Mouse (Mus musculus): ENCODE measurements at regions not wholly inside any gene's neighbourhood (a gene's known extent, or its start where the extent isn't known, plus 50 kb on each side); places are given as distances from the start of the nearest gene placed in this dataset.

GRCm38 (mm10) chr1:161712283-161712682, 76.0 kb downstream of the Fasl start:
- H3K4me2 ChIP-seq (replicated peaks; ENCODE audit: low read depth) = no peak overlapping the region
- no peak for ATAC-seq (ENCODE audit: low FRiP score, low TSS enrichment)
- H3K27ac ChIP-seq (replicated peaks) = no peak overlapping the region
- no peak overlapping the region for H3K4me3 ChIP-seq (ENCODE audit: low read depth, low read length)
- H3K4me1 ChIP-seq (replicated peaks; ENCODE audit: control insufficient read depth, insufficient read depth) = no peaks in the 10 kb centered on the region
- WGBS = 18% methylated on average over 3 of the region's 3 CpGs
- H3K9ac ChIP-seq (ENCODE audit: low read length) = no peak overlapping the region
- no peaks in the 10 kb centered on the region for H3K27me3 ChIP-seq (ENCODE audit: control insufficient read depth, insufficient read depth, low read length)
- no peak for DNase-seq (ENCODE audit: low spot score)
- no peaks in the 10 kb centered on the region for H3K36me3 ChIP-seq (ENCODE audit: control insufficient read depth, insufficient read depth, low read length)
- no peaks in the 10 kb centered on the region for H3K9me3 ChIP-seq (ENCODE audit: control insufficient read depth, low read length)
- TF ChIP-seq CTCF (IDR thresholded peaks at IDR 0.05; ENCODE audit: low read depth) (no peak), EP300 (optimal IDR thresholded peaks at IDR 0.05) (no peak)

GRCm38 (mm10) chr1:161707049-161707448, 81.2 kb downstream of the Fasl start:
- Histone ChIP-seq H3K9me3 (ENCODE audit: control insufficient read depth, low read length) (no peaks in the 10 kb centered on the region), H3K4me2 (replicated peaks; ENCODE audit: low read depth) (no peak overlapping the region), H3K9ac (ENCODE audit: low read length) (no peak overlapping the region), H3K4me1 (replicated peaks; ENCODE audit: control insufficient read depth, insufficient read depth) (no peaks in the 10 kb centered on the region), H3K27ac (replicated peaks) (no peak overlapping the region), H3K36me3 (ENCODE audit: control insufficient read depth, insufficient read depth, low read length) (no peaks in the 10 kb centered on the region), H3K4me3 (ENCODE audit: low read depth, low read length) (no peak overlapping the region), H3K27me3 (ENCODE audit: control insufficient read depth, insufficient read depth, low read length) (no peaks in the 10 kb centered on the region)
- ATAC-seq (ENCODE audit: low FRiP score, low TSS enrichment) = no peak; the same call in 1 of the 2 replicates
- WGBS = 46% methylated on average over 3 of the region's 3 CpGs
- no peak for TF ChIP-seq EP300 (optimal IDR thresholded peaks at IDR 0.05)
- no peak for TF ChIP-seq CTCF (IDR thresholded peaks at IDR 0.05; ENCODE audit: low read depth)
- no peak for DNase-seq (ENCODE audit: low spot score)

GRCm38 (mm10) chr1:161704961-161705360, 83.3 kb downstream of the Fasl start:
- Histone ChIP-seq H3K4me1 (replicated peaks; ENCODE audit: control insufficient read depth, insufficient read depth) (no peaks in the 10 kb centered on the region), H3K27me3 (ENCODE audit: control insufficient read depth, insufficient read depth, low read length) (no peaks in the 10 kb centered on the region), H3K9ac (ENCODE audit: low read length) (no peak overlapping the region), H3K4me2 (replicated peaks; ENCODE audit: low read depth) (no peak overlapping the region), H3K4me3 (ENCODE audit: low read depth, low read length) (no peak overlapping the region), H3K27ac (replicated peaks) (no peak overlapping the region), H3K36me3 (ENCODE audit: control insufficient read depth, insufficient read depth, low read length) (no peaks in the 10 kb centered on the region), H3K9me3 (ENCODE audit: control insufficient read depth, low read length) (no peaks in the 10 kb centered on the region)
- 71% methylated on average over 3 of the region's 3 CpGs for WGBS
- ATAC-seq (ENCODE audit: low FRiP score, low TSS enrichment) (no peak), DNase-seq (ENCODE audit: low spot score) (no peak)
- TF ChIP-seq CTCF (IDR thresholded peaks at IDR 0.05; ENCODE audit: low read depth) (no peak), EP300 (optimal IDR thresholded peaks at IDR 0.05) (no peak)

- Histone ChIP-seq H3K9me3 (ENCODE audit: control insufficient read depth, low read length) (no peaks in the 10 kb centered on the region), H3K27me3 (ENCODE audit: control insufficient read depth, insufficient read depth, low read length) (no peaks in the 10 kb centered on the region), H3K36me3 (ENCODE audit: control insufficient read depth, insufficient read depth, low read length) (no peaks in the 10 kb centered on the region), H3K27ac (replicated peaks) (no peak overlapping the region), H3K4me3 (ENCODE audit: low read depth, low read length) (no peak overlapping the region), H3K4me1 (replicated peaks; ENCODE audit: control insufficient read depth, insufficient read depth) (no peaks in the 10 kb centered on the region), H3K9ac (ENCODE audit: low read length) (no peak overlapping the region), H3K4me2 (replicated peaks; ENCODE audit: low read depth) (no peak overlapping the region)
- no peak for ATAC-seq (ENCODE audit: low FRiP score, low TSS enrichment)
- 39% methylated on average over 3 of the region's 3 CpGs for WGBS
- TF ChIP-seq EP300 (optimal IDR thresholded peaks at IDR 0.05) (no peak), CTCF (IDR thresholded peaks at IDR 0.05; ENCODE audit: low read depth) (no peak)
- DNase-seq (ENCODE audit: low spot score) = no peak
Measured at GRCm38 (mm10) chr1:161704527-161704926, 83.8 kb downstream of the Fasl start.

- ATAC-seq (ENCODE audit: low FRiP score, low TSS enrichment) = no peak
Measured at GRCm38 (mm10) chr1:161695886-161696285, 92.4 kb downstream of the Fasl start.

GRCm38 (mm10) chr1:161693768-161694160, 94.5 kb downstream of the Fasl start:
- DNase-seq (ENCODE audit: low spot score) (no peak), ATAC-seq (ENCODE audit: low FRiP score, low TSS enrichment) (no peak)
- Histone ChIP-seq H3K27ac (replicated peaks) (no peak overlapping the region), H3K9ac (ENCODE audit: low read length) (no peak overlapping the region), H3K4me3 (ENCODE audit: low read depth, low read length) (no peak overlapping the region), H3K36me3 (ENCODE audit: control insufficient read depth, insufficient read depth, low read length) (no peaks in the 10 kb centered on the region), H3K9me3 (ENCODE audit: control insufficient read depth, low read length) (no peaks in the 10 kb centered on the region), H3K27me3 (ENCODE audit: control insufficient read depth, insufficient read depth, low read length) (no peaks in the 10 kb centered on the region), H3K4me1 (replicated peaks; ENCODE audit: control insufficient read depth, insufficient read depth) (no peaks in the 10 kb centered on the region), H3K4me2 (replicated peaks; ENCODE audit: low read depth) (no peak overlapping the region)
- 72% methylated on average over 6 of the region's 6 CpGs for WGBS
- TF ChIP-seq CTCF (IDR thresholded peaks at IDR 0.05; ENCODE audit: low read depth) (no peak), EP300 (optimal IDR thresholded peaks at IDR 0.05) (no peak)

More at GRCm38 (mm10) chr1:161695886-161696285, 92.4 kb downstream of the Fasl start:
- Histone ChIP-seq H3K4me2 (replicated peaks; ENCODE audit: low read depth) (no peak overlapping the region), H3K36me3 (ENCODE audit: control insufficient read depth, insufficient read depth, low read length) (no peaks in the 10 kb centered on the region), H3K4me1 (replicated peaks; ENCODE audit: control insufficient read depth, insufficient read depth) (no peaks in the 10 kb centered on the region), H3K9ac (ENCODE audit: low read length) (no peak overlapping the region), H3K27me3 (ENCODE audit: control insufficient read depth, insufficient read depth, low read length) (no peaks in the 10 kb centered on the region), H3K9me3 (ENCODE audit: control insufficient read depth, low read length) (no peaks in the 10 kb centered on the region), H3K27ac (replicated peaks) (no peak overlapping the region), H3K4me3 (ENCODE audit: low read depth, low read length) (no peak overlapping the region)
- TF ChIP-seq EP300 (optimal IDR thresholded peaks at IDR 0.05) = no peak
- no peak for TF ChIP-seq CTCF (IDR thresholded peaks at IDR 0.05; ENCODE audit: low read depth)
- 28% methylated on average over 5 of the region's 5 CpGs for WGBS
- no peak for DNase-seq (ENCODE audit: low spot score)

Measured in stomach, postnatal 0 days (tissue).